Mouse (Mus musculus) adrenal gland, adult 18-20 months (tissue): Measurements from ENCODE around the gene Rhox7a. TPM values are rescaled to one million over a fixed set of nuclear protein-coding genes. Genes with fewer than 3 reads are reported as not detected.
"Not testable (repeated sequence)": the region's sequence is repeated elsewhere in the genome, so short reads cannot be mapped to it uniquely, and the experiment has no call there.

Experiments used
- DNase-seq, 2 experiments: peaks; one replicate each; pipeline ENCODE4 v3.0.0; 2021 to 2022; ENCODE audit warnings: low spot score in 2 of 2
- long read RNA-seq, 2 experiments: library from polyadenylated mRNA; stranded (forward); transcript quantifications; one replicate each; pipeline ENCODE4 v2.0.0; 2021
- total RNA-seq, 2 experiments: library from RNA; stranded (reverse); gene quantifications; 1 replicate in 1 of 2; 2 replicates in 1 of 2; pipeline ENCODE4 v1.2.3; 2021

The Rhox7a gene
- not detected for total RNA-seq
- long read RNA-seq, experiment 1 = 0 reads
- long read RNA-seq, experiment 2 = 0 reads

GRCm38 (mm10) chrX:37831386-37831785 lies at the start of gene Rhox7a:
Gene Rhox7a, plus strand, starts transcription at chrX:37831686.
- not testable (repeated sequence) for DNase-seq

GRCm38 (mm10) chrX:37807286-37808080 lies 24.0 kb upstream of the Rhox7a start:
- DNase-seq = no peak

- no peak for DNase-seq
Measured at GRCm38 (mm10) chrX:37809396-37809795, 22.1 kb upstream of the Rhox7a start.

DNA sequence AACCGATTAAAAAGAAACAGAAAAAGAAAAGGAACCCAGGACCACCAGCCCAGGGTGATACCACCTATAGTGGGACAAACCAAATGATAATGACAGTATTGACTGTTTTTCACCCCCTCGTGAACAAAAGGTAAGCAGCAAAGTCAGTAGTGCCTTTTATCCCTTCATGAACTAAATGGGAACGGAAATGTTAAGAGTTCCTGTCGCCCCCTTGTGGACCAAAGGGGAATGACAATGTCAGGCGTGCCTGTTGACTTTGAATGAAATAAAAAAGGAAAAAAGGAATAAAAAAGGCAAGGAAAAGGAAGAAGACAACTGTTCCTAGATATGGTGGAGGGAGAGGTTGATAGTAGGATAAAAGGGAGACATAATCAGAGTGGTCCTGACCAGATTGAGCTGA lies 20.3 kb upstream of the Rhox7a start:
- peak; percentile 10 to 22 for DNase-seq

DNA sequence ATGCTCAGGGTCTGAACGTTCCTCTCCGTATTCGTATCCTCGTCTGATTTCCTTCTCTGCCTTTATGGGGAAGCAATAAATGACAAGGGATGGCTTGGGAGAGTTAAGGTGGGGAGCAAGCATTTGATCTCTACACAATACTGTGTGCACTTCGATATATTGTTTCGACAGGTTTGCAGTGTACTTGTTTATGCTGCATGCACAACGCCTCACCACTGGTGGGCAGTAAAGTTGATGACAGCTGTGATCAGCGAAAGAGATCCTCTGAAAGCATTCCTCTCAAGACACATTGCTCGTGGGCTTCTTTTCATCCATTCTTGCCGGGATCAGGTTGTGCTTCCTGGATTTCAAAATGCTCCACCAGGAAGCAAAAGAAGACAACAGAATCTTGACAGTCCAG lies 15.8 kb upstream of the Rhox7a start:
- DNase-seq = no peak

- not testable (repeated sequence) for DNase-seq
Measured at GRCm38 (mm10) chrX:37826610-37827009, 4.9 kb upstream of the Rhox7a start, which contains the start of gene Rhox6. Gene Rhox6, plus strand, starts transcription at chrX:37826910.

- no peak for DNase-seq
Measured at GRCm38 (mm10) chrX:37871641-37872040, 40.2 kb downstream of the Rhox7a start.

DNA sequence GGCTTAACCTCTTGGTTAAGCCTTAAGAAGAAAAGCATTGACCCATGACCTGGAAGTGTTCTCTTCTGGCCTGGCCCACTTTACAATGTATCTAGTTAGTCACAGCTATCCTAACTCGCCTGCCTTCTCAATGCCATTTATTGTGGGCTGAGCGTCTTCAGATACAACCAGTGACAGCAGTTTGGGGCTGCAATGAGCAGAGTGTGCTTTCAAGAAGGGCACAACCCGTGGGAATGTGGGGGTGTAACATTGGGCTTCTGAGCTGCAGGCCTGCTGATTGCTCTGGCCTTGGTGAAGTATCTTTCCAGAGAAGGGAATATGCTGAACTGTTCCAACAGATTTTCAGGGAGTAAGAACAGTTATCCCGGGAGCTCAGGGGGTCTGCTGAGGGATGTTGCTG lies 47.4 kb downstream of the Rhox7a start, which contains the start of gene Rhox8:
TSS of gene Rhox8 (minus strand) at position 101 of the 400 bp plus-strand sequence.
- no peak for DNase-seq

Other genes with a start within 250 kb of the Rhox7a start
- gene Rhox4f, start 224.0 kb upstream of the Rhox7a start, total RNA-seq = not detected
- gene Rhox3g, start 203.1 kb upstream of the Rhox7a start, total RNA-seq = not detected
- not detected for gene Rhox2g, start 188.2 kb upstream of the Rhox7a start, total RNA-seq
- not detected for gene Rhox4g, start 180.4 kb upstream of the Rhox7a start, total RNA-seq
- gene Rhox3h, start 162.9 kb upstream of the Rhox7a start, total RNA-seq = not detected
- gene Rhox2h, start 158.4 kb upstream of the Rhox7a start, total RNA-seq = not detected
- not detected for gene Rhox5, start 26.8 kb upstream of the Rhox7a start, total RNA-seq
- gene Rhox6, start 4.8 kb upstream of the Rhox7a start, total RNA-seq = not detected
- not detected for gene Rhox8, start 47.3 kb downstream of the Rhox7a start, total RNA-seq
- not detected for gene Rhox7b, start 65.5 kb downstream of the Rhox7a start, total RNA-seq
- not detected for gene Rhox9, start 70.1 kb downstream of the Rhox7a start, total RNA-seq
- gene Btg1-ps1, start 187.1 kb downstream of the Rhox7a start, total RNA-seq = not detected
- gene Btg1-ps2, start 211.4 kb downstream of the Rhox7a start, total RNA-seq = not detected
- gene Rhox10, start 234.8 kb downstream of the Rhox7a start, total RNA-seq = not detected